Mouse (Mus musculus) hematopoietic stem cell, adult 5-6 weeks (primary cell): ENCODE measurements around the gene A530064D06Rik. TPM values are rescaled to one million over a fixed set of nuclear protein-coding genes. Genes with fewer than 3 reads are reported as not detected.

Experiments
- ATAC-seq, 2 experiments: fragments of 125-278 bp in 1 of 2; replicated peaks in 1 of 2; 2 replicates each; pipeline ENCODE4 v1.8.0; 2016 to 2017; ENCODE audit warnings: inconsistent platforms in 2 of 2, mild to moderate bottlenecking in 2 of 2, moderate number of reproducible peaks in 2 of 2, low read depth in 1 of 2, moderate TSS enrichment in 1 of 2; ENCODE audit not compliant: low FRiP score in 2 of 2, poor library complexity in 2 of 2, severe bottlenecking in 2 of 2, insufficient read depth in 1 of 2, low TSS enrichment in 1 of 2
- total RNA-seq: library from RNA; stranded (forward); fragments of 172-1452, 232-1000 nt; gene quantifications from 2 replicates; pipeline ENCODE4 v1.2.3, GENCODE M21; 2017

The A530064D06Rik gene
- total RNA-seq, 1 experiment from 2014 or later = 1.0 TPM

DNA sequence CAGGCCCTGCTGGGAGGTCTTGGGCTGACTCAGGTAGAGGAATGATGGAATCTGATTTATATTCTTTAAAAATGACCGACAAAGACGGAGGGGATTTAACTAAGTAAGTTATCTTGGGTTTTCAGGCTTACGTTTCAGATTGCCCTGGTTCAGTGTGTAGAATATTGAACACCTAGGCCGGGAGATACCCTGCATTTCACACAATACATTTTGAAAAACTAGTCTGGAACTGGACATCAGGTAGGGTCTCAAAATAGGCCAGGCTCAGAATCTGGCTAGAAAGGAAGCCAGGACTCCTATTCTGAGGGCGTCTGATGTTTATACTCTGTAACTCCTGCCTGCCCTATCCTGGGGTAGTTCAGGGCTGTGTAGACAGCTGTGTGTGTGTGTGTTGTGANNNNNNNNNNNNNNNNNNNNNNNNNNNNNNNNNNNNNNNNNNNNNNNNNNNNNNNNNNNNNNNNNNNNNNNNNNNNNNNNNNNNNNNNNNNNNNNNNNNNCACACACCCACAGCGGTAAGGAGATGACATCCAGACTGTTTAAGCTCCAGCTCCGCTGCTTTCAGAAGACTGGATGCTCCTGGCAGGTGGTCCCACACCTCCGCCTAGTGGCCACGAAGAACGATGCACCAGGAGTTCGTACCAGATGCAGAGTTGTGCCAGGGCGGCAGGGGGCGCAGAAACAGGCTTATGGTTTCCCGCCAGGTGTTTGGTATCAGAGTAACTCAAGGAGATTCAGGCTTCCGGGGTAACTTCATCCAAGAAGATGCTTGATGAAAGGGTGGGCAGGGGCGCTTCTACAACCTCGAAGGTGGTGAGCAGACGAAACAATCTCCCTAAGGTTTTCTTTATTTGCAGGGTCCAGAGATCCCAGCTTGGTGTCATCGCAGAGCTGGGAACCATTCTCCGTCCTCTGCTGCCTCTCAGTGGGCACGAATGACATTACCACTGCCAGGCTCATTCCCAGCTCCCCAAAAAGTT is 66.3 kb downstream of the A530064D06Rik start:
- ATAC-seq = peak; percentile 81 to 88

GRCm38 (mm10) chr17:48099312-48099711 is 67.8 kb downstream of the A530064D06Rik start:
- no peak for ATAC-seq

Other genes with a start within 250 kb of the A530064D06Rik start
- gene Foxp4, start 242.6 kb downstream of the A530064D06Rik start, total RNA-seq = 7.0 and 7.1 TPM in 2 replicates
- not detected in 2 replicates for gene 1700122O11Rik, start 129.0 kb downstream of the A530064D06Rik start, total RNA-seq
- not detected in 2 replicates for gene 1700067P10Rik, start 78.0 kb downstream of the A530064D06Rik start, total RNA-seq
- gene 9830107B12Rik, start 21.0 kb downstream of the A530064D06Rik start, total RNA-seq = 2.9 and 4.4 TPM in 2 replicates
- 7.4 and 13.9 TPM in 2 replicates for gene Trem1, start 65.5 kb upstream of the A530064D06Rik start, total RNA-seq
- gene Trem3, start 80.5 kb upstream of the A530064D06Rik start, total RNA-seq = 7.2 and 34.1 TPM in 2 replicates
- gene Treml4, start 97.0 kb upstream of the A530064D06Rik start, total RNA-seq = 0.56 TPM in 1 of 2 replicates, not detected in the other
- gene Treml2, start 132.2 kb upstream of the A530064D06Rik start, total RNA-seq = 102 TPM in 2 replicates
- gene B430306N03Rik, start 148.9 kb upstream of the A530064D06Rik start, total RNA-seq = 4.2 and 4.9 TPM in 2 replicates
- not detected in 2 replicates for gene Trem2, start 179.1 kb upstream of the A530064D06Rik start, total RNA-seq
- 0.63 and 2.7 TPM in 2 replicates for gene Treml1, start 192.6 kb upstream of the A530064D06Rik start, total RNA-seq
- 47.1 and 83.8 TPM in 2 replicates for gene Nfya, start 242.6 kb upstream of the A530064D06Rik start, total RNA-seq
- gene Oard1, start 242.7 kb upstream of the A530064D06Rik start, total RNA-seq = 60.4 and 65.4 TPM in 2 replicates